Mouse (Mus musculus) T-helper 1 cell (primary cell): ENCODE measurements at regions not wholly inside any gene's neighbourhood (a gene's known extent, or its start where the extent isn't known, plus 50 kb on each side); places are given as distances from the start of the nearest gene placed in this dataset.

Source experiments
- in situ Hi-C: fragments of 300-600 bp; cut with MboI, MseI; formaldehyde crosslinking; loops from one replicate; pipeline ENCODE4 v1.15.1; 2025; ENCODE audit warnings: high pct_unique_total_duplicates

DNA sequence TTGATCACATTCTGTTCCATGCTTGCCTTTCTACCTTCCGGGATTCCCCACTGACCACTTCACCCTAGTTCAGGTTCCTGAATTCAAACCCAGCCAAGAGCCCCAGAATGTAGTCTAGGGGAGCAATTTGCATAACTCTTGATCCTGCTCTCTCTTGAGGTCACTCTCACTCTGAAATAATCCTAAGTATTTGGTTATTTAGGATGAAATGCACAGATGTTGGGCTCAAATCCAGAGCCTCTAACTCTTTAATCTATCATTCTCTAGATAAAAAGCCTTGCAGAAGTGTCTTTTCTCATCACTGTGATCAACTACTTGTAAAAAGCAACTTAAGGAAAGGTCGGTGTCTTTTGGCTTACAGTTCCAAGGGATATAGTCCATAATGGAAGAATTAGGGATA is 57.4 kb upstream of the Ccn6 start:
- in situ Hi-C loops: no loop called here

DNA sequence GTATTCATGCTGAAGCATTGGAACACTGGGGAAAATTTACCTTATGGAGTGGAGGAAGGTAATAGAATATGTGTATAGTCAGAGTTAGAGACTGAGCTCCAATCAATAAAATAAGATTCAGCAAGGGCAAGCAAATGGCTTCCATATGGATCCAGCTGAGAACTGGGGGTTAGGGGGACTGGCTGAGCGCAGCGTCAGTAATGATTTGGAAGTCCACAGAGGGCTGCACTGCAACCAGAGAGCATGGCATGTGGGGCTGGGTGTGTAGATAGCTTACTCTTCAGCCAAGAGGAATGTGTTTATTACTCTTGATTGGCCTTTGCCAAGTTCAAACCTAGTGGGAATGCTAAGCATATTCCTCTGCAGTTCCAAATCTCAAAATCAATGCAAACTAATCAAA is 55.8 kb upstream of the Ccn6 start:
- in situ Hi-C loops: no loop called here

DNA sequence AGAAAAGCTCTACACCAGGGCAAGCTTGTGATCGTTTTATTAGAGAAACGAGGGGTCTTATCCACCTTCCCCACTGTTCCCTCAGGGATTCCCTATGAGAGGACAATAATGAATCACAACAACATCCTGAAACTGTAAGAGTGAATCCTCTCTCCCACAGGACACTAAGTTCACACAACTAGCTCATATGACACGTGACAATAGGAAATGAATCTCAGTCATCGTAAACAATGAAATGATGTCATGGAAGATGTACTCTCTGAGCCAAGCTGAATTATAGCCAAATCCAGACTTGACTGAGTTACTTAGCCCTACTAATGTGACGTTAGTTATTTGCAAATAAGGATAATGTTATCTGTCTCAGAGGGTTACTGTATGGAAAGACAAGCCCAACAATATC is 54.6 kb upstream of the Ccn6 start:
- in situ Hi-C loops: no loop called here

DNA sequence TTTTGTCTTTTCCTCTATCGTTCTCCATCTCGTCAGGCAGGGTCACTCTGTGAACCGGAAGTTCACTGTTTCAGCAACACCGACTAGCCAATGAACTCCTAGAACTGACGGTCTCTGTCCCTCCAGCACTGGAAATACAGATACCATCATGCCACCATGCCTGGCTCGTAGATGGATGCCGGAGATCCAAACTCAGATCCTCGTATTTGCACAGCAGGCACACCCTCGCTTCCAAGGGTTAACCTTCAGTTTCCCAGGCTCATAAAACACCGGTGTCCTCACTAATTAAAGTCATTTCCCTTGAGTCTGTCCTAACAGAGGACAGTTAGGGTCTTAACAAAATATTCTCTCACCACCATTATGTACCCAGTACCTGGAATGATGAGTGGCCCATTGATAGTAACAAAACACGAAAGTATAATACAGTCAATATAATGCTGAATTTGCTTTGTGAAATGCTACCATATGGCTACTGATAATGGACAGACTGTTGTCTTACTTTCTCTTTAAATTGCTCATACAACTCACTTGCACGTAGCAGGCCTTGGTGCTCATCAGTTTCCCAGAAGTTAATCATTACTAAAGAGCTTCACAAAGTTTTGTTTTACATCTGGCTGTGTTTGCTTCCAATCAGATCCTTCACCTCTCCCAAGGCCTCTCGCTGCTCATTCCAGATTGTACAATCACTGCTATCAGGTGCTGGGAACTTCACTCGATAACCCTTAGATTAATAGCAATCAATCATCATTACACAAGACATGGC is 52.7 kb upstream of the Ccn6 start:
- in situ Hi-C loops: no loop called here

DNA sequence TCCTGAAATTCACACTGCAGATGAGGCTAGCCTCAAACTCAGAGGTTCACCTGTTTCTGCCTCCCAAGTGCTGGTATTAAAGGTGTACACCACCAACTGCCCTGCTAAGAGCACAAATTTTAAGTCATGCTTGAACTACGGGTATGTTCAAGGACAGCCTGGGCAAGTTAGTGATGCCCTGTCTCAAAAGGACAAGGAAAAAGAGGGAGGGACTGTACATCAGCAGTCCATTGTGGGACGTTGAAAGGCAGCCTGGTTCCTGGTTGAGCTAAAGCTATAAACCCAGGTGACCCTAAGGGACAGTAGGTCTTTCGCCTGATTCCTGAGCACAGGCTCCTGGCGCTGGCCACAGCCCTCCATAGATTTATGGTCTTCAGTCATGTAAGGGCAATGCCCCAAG is 51.0 kb upstream of the Ccn6 start:
- in situ Hi-C loops: no loop called here
